Mouse (Mus musculus): ENCODE results near the gene Tpcn2.

Gene Tpcn2

GRCm38 (mm10) chr7:145242851-145243712 is 40.7 kb downstream of the Tpcn2 start:
- in situ Hi-C loops (cut with MboI, MseI) = loop anchor here (5.0 kb wide), 1 partner anchor 306 kb away; the partner anchor contains the start of gene Ccnd1

- in situ Hi-C loops (cut with MboI, MseI) = loop anchor here (5.0 kb wide), 1 partner anchor 305 kb away; the partner anchor contains the start of gene Ccnd1
These were observed 41.8 kb downstream of the Tpcn2 start for GRCm38 (mm10) chr7:145242028-145242427.

- in situ Hi-C loops (cut with MboI, MseI) = loop anchor here (5.0 kb wide), 1 partner anchor 304 kb away; the partner anchor contains the start of gene Ccnd1
These were observed 42.9 kb downstream of the Tpcn2 start for GRCm38 (mm10) chr7:145240929-145241328.

GRCm38 (mm10) chr7:145239736-145240505 is 43.9 kb downstream of the Tpcn2 start:
- in situ Hi-C loops (cut with MboI, MseI) = loop anchor here (5.0 kb wide), 1 partner anchor 303 kb away; the partner anchor contains the start of gene Ccnd1

- in situ Hi-C loops (cut with MboI, MseI) = no loop called here
These were observed 44.7 kb downstream of the Tpcn2 start for GRCm38 (mm10) chr7:145239145-145239544.

GRCm38 (mm10) chr7:145234841-145235790 is 48.7 kb downstream of the Tpcn2 start:
- in situ Hi-C loops (cut with MboI, MseI) = no loop called here

- in situ Hi-C loops (cut with MboI, MseI) = no loop called here
These were observed 52.2 kb downstream of the Tpcn2 start for GRCm38 (mm10) chr7:145231659-145232058.

- in situ Hi-C loops (cut with MboI, MseI) = no loop called here
These were observed 57.2 kb downstream of the Tpcn2 start for GRCm38 (mm10) chr7:145226641-145227040.

GRCm38 (mm10) chr7:145225626-145226025 is 58.2 kb downstream of the Tpcn2 start:
- in situ Hi-C loops (cut with MboI, MseI) = no loop called here

GRCm38 (mm10) chr7:145221841-145222689 is 61.7 kb downstream of the Tpcn2 start:
- in situ Hi-C loops (cut with MboI, MseI) = no loop called here

- in situ Hi-C loops (cut with MboI, MseI) = no loop called here
These were observed 62.5 kb downstream of the Tpcn2 start for GRCm38 (mm10) chr7:145221346-145221745.

GRCm38 (mm10) chr7:145219420-145219831 is 64.4 kb downstream of the Tpcn2 start:
- in situ Hi-C loops (cut with MboI, MseI) = no loop called here

GRCm38 (mm10) chr7:145216591-145216990 is 67.2 kb downstream of the Tpcn2 start:
- in situ Hi-C loops (cut with MboI, MseI) = no loop called here

- in situ Hi-C loops (cut with MboI, MseI) = no loop called here
These were observed 68.3 kb downstream of the Tpcn2 start for GRCm38 (mm10) chr7:145215476-145215875.

- in situ Hi-C loops (cut with MboI, MseI) = no loop called here
These were observed 71.8 kb downstream of the Tpcn2 start for GRCm38 (mm10) chr7:145211680-145212659.

- in situ Hi-C loops (cut with MboI, MseI) = no loop called here
These were observed 73.2 kb downstream of the Tpcn2 start for GRCm38 (mm10) chr7:145210477-145211070.

GRCm38 (mm10) chr7:145208006-145208405 is 75.8 kb downstream of the Tpcn2 start, which contains the start of gene 1810010D01Rik:
TSS of gene 1810010D01Rik (minus strand) at chr7:145208119.
- in situ Hi-C loops (cut with MboI, MseI) = no loop called here

- in situ Hi-C loops (cut with MboI, MseI) = no loop called here
These were observed 77.0 kb downstream of the Tpcn2 start for GRCm38 (mm10) chr7:145206801-145207200.
